Mouse (Mus musculus) intestine, embryonic 14.5 days (tissue): ENCODE data around the gene Gm21992. TPM values are rescaled to one million over a fixed set of nuclear protein-coding genes. Genes with fewer than 3 reads are reported as not detected.

Experiments
- ATAC-seq: fragments of 200-750 bp; cut with Nextera tagmentation; replicated peaks from 2 replicates; pipeline ENCODE4 v1.8.0; 2017; ENCODE audit warnings: low read depth, moderate number of reproducible peaks, moderate TSS enrichment, moderate library complexity; ENCODE audit not compliant: low FRiP score, low TSS enrichment
- DNase-seq: peaks from one replicate; pipeline ENCODE4 v3.0.0-alpha.2; 2018; ENCODE audit warnings: low spot score
- H3K27ac ChIP-seq: fragments of 300-500 bp; sonication (generic); 2 replicates; pipeline ENCODE4 v1.5.1; 2014; ENCODE audit warnings: low read depth, mild to moderate bottlenecking, control low read depth
- H3K27me3 ChIP-seq: fragments of 300-500 bp; sonication (generic); replicated peaks from 2 replicates; pipeline ENCODE4 v1.6.1; 2014; ENCODE audit warnings: low read length, control low read depth; ENCODE audit not compliant: control insufficient read depth, insufficient read depth
- H3K36me3 ChIP-seq: fragments of 300-500 bp; sonication (generic); 2 replicates; pipeline ENCODE4 v1.6.1; 2014; ENCODE audit warnings: low read length, control low read depth; ENCODE audit not compliant: control insufficient read depth, insufficient read depth
- H3K4me1 ChIP-seq: fragments of 300-500 bp; sonication (generic); replicated peaks from 2 replicates; pipeline ENCODE4 v1.6.1; 2014; ENCODE audit warnings: low read length, control low read depth, mixed read lengths; ENCODE audit not compliant: control insufficient read depth, insufficient read depth
- H3K4me2 ChIP-seq: fragments of 300-500 bp; sonication (generic); 2 replicates; pipeline ENCODE4 v1.6.1; 2014; ENCODE audit warnings: low read length
- H3K4me3 ChIP-seq: fragments of 300-500 bp; sonication (generic); 2 replicates; pipeline ENCODE4 v1.5.1; 2014; ENCODE audit warnings: low read depth, low read length, control low read depth, mixed read lengths
- H3K9ac ChIP-seq: fragments of 300-500 bp; sonication (generic); 2 replicates; pipeline ENCODE4 v1.6.1; 2014; ENCODE audit warnings: mild to moderate bottlenecking, low read length
- H3K9me3 ChIP-seq: fragments of 300-500 bp; sonication (generic); 2 replicates; pipeline ENCODE4 v1.6.1; 2016; ENCODE audit warnings: low read length, control low read depth; ENCODE audit not compliant: control insufficient read depth
- WGBS: fragments of 180-500 bp; shearing (Covaris S2); extraction: QIAGEN DNeasy Blood & Tissue Kit; methylation state at CpG from one replicate; pipeline ENCODE4 v1.1.7; 2014; 5-methylcytosine and 5-hydroxymethylcytosine counted together
- polyA plus RNA-seq: library from polyadenylated mRNA; unstranded; fragments of >200 nt; fragmentation: Nextera tagmentation; extraction: Ambion mirVana; gene quantifications from 2 replicates; pipeline ENCODE4 v1.2.1, GENCODE M21; 2014

Gene Gm21992
- polyA plus RNA-seq, 1 experiment from 2014 or later: 25.7 TPM

- Histone ChIP-seq H3K27me3 (peaks cover 13% of the 10 kb centered on the region), H3K27ac (no peak overlapping the region), H3K4me1 (no peaks in the 10 kb centered on the region), H3K4me2 (no peak overlapping the region), H3K4me3 (no peak overlapping the region), H3K9ac (no peak overlapping the region), H3K36me3 (no peaks in the 10 kb centered on the region), H3K9me3 (no peaks in the 10 kb centered on the region)
- 23% methylated on average over 12 of the region's 12 CpGs for WGBS
- ATAC-seq (no peak), DNase-seq (no peak)
Observed at GRCm38 (mm10) chr19:4718716-4719115, 92.7 kb downstream of the Gm21992 start.

- H3K9ac ChIP-seq: no peak overlapping the region
- no peak for ATAC-seq
- no peaks in the 10 kb centered on the region for H3K9me3 ChIP-seq
- no peak overlapping the region for H3K4me3 ChIP-seq
- H3K4me1 ChIP-seq: 0 out of 2 replicates have a peak, but pooled peaks cover 2% of the 10 kb centered on the region
- H3K27me3 ChIP-seq: peaks cover 27% of the 10 kb centered on the region
- H3K27ac ChIP-seq: no peak overlapping the region
- H3K36me3 ChIP-seq: no peaks in the 10 kb centered on the region
- no peak overlapping the region for H3K4me2 ChIP-seq
- no peak for DNase-seq
- 90% methylated on average over 2 of the region's 2 CpGs for WGBS
Observed at GRCm38 (mm10) chr19:4717281-4717680, 94.1 kb downstream of the Gm21992 start.

DNA sequence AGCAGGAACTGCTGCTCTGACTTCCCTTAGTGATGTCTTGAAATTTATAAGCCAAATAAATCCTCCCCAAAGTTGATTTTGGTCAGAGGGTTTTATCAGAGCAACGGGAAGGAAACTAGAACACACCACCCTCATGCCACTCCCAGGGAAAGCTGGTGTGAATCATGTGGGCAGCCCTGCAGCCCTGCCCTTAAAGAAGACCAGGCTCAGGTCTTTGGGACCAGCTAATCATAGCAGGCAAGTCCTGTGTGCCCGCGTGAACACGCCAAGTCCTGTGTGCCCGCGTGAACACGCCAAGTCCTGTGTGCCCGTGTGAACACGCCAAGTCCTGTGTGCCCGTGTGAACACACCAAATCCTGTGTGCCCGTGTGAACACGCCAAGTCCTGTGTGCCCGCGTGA, 94.7 kb downstream of the Gm21992 start:
- no peaks in the 10 kb centered on the region for H3K36me3 ChIP-seq
- WGBS: 95% methylated on average over 14 of the region's 14 CpGs
- no peak overlapping the region for H3K4me2 ChIP-seq
- H3K9ac ChIP-seq: no peak overlapping the region
- no peaks in the 10 kb centered on the region for H3K9me3 ChIP-seq
- H3K4me1 ChIP-seq: 0 out of 2 replicates have a peak, but pooled peaks cover 2% of the 10 kb centered on the region
- H3K27ac ChIP-seq: no peak overlapping the region
- peaks cover 33% of the 10 kb centered on the region for H3K27me3 ChIP-seq
- DNase-seq: no peak
- H3K4me3 ChIP-seq: no peak overlapping the region
- no peak for ATAC-seq

DNA sequence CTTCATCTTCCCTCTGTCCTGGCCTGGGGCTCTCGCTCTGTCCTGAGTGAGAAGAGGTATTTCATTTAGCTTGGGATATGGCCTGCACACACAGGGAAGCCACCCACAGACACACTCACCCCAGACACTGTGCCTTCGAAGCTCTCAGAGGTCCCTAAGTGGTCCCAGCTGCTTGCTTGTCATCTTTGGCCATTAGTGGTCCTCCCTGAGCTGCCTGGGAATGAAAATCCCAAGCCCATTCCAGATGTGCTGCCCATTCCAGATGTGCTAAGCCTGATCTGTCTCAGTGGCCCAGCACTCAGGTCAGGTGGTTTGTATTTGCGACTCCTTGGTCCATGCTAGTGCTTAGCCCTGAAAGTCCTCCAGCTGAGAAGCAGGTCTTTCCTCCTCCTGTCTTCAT, 97.5 kb downstream of the Gm21992 start:
- ATAC-seq (no peak), DNase-seq (no peak)
- 0 out of 2 replicates have a peak, but pooled peaks cover 2% of the 10 kb centered on the region for H3K4me1 ChIP-seq
- 63% methylated on average over 3 of the region's 3 CpGs for WGBS
- no peak overlapping the region for H3K4me3 ChIP-seq
- peaks cover 54% of the 10 kb centered on the region for H3K27me3 ChIP-seq
- H3K9ac ChIP-seq: no peak overlapping the region
- H3K9me3 ChIP-seq: no peaks in the 10 kb centered on the region
- H3K27ac ChIP-seq: no peak overlapping the region
- H3K36me3 ChIP-seq: no peaks in the 10 kb centered on the region
- no peak overlapping the region for H3K4me2 ChIP-seq

- DNase-seq (no peak), ATAC-seq (no peak)
- Histone ChIP-seq H3K4me1 (0 out of 2 replicates have a peak, but pooled peaks cover 2% of the 10 kb centered on the region), H3K4me3 (peak overlapping the region; percentile 61), H3K36me3 (no peaks in the 10 kb centered on the region), H3K4me2 (peak overlapping the region; percentile 99), H3K27me3 (peaks cover 54% of the 10 kb centered on the region), H3K9ac (no peak overlapping the region), H3K9me3 (no peaks in the 10 kb centered on the region), H3K27ac (no peak overlapping the region)
- 49% methylated on average over 13 of the region's 13 CpGs for WGBS
Observed at GRCm38 (mm10) chr19:4712781-4713526, 98.5 kb downstream of the Gm21992 start.

- ATAC-seq: peak; percentile 15; the same call in 1 of the 2 replicates
- H3K4me3 ChIP-seq: peak overlapping the region; percentile 61
- peak; percentile 73 for DNase-seq
- H3K27ac ChIP-seq: no peak overlapping the region
- H3K9ac ChIP-seq: peak overlapping the region; percentile 57
- H3K4me1 ChIP-seq: 0 out of 2 replicates have a peak, but pooled peaks cover 2% of the 10 kb centered on the region
- H3K27me3 ChIP-seq: peaks cover 54% of the 10 kb centered on the region
- peak overlapping the region; percentile 99 for H3K4me2 ChIP-seq
- H3K36me3 ChIP-seq: no peaks in the 10 kb centered on the region
- WGBS: under 1% methylated on average over 59 of the region's 60 CpGs
- no peaks in the 10 kb centered on the region for H3K9me3 ChIP-seq
Observed at GRCm38 (mm10) chr19:4712156-4712780, 99.1 kb downstream of the Gm21992 start.

DNA sequence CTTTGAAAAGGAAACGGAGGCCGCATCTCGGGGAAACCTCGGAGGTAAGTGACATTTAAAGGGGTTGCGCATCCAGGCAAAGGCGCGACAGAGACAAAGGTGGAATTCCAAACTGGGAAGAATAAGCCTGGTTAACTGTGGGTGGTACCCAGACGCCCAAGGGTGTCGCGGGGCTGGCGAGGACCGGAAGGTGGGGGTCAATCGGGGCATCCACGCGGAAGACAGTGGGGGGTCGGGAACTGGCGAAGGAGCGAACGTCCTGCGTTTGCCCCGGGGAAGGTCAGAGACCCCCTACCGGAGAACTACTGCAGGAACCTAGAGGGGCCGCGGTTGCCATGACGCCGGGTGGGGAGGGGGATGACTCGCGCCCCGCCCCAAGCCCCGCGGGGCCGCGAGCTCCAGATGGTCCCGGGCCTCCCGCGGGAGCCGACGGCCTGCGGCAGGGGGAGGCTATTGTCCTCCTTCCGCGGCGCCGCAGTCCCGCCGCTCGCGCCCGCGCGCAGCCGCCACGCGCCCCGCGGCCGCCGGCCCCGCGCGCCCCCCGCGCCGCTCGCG, 99.7 kb downstream of the Gm21992 start:
- WGBS: 1% methylated on average over 61 of the region's 65 CpGs
- H3K9me3 ChIP-seq: no peaks in the 10 kb centered on the region
- ATAC-seq (peak; percentile 55; the same call in 1 of the 2 replicates), DNase-seq (peak; percentile 66)
- H3K4me2 ChIP-seq: peak overlapping the region; percentile 99
- H3K4me1 ChIP-seq: 0 out of 2 replicates have a peak, but pooled peaks cover 2% of the 10 kb centered on the region
- H3K9ac ChIP-seq: peak overlapping the region; percentile 57
- peak overlapping the region; percentile 61 for H3K4me3 ChIP-seq
- H3K36me3 ChIP-seq: no peaks in the 10 kb centered on the region
- no peak overlapping the region for H3K27ac ChIP-seq
- H3K27me3 ChIP-seq: peaks cover 54% of the 10 kb centered on the region

DNA sequence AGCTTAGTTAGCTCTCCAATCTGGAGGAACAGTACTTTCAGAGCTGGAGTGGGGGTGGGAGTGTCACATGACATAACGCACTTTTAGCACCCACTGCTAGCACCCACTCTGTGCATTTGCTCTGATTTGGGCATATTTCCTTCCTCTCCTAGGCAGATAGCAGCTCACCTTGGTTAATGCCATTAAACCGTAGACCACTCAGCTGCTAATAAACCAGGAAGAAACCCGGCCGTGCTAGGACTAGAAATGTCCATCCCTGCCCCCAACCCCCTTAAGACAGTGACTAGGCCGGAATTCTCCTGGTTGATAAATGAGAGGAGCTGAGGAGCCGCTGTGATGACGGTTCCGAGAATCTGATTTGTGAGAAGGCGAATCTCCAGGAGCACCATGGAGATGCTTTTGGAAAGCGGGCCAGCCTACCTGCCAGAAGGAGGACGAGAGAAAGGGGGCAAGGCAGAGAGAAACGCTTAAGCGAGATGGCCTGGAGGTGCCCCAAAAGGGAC, 100.3 kb downstream of the Gm21992 start, which contains the start of gene Sptbn2:
Gene Sptbn2 (plus strand): TSS at position 70 of the 503 bp plus-strand sequence.
- no peak within 1 kb of the TSS for H3K27ac ChIP-seq
- 0 out of 2 replicates have a peak, but pooled peaks cover 2% of the 10 kb centered on the region for H3K4me1 ChIP-seq
- DNase-seq (peak; percentile 64), ATAC-seq (no peak)
- 14% methylated on average over 13 of the region's 13 CpGs for WGBS
- peak within 1 kb of the TSS; percentile 57 for H3K9ac ChIP-seq
- no peaks in the 10 kb centered on the region for H3K36me3 ChIP-seq
- peaks cover 54% of the 10 kb centered on the region for H3K27me3 ChIP-seq
- H3K9me3 ChIP-seq: no peaks in the 10 kb centered on the region
- peak within 1 kb of the TSS; percentile 99 for H3K4me2 ChIP-seq
- H3K4me3 ChIP-seq: peak within 1 kb of the TSS; percentile 61
